ENCODE assay signal across 32 mouse cellular contexts in the genomic region with DNA sequence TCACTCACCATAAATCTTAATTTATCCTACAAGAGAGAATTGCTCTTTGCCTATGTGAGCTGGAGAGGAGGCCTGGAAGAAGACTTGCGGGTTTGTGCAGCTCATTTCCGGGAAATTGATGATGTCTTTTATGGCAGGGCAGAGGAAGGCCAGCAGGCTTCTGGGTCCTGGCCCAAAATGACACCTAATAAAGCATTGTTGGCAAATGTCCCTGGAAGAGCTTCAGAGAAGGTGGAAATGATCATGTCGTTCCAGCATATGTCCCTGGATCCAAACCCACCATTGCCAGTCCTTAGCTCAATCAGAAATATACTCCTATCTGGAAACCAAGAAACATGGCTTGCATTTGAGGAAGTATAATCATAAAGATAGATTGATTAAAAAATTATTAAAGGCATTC.
DNase-seq lines count a peak whose midpoint lies in the region; ATAC-seq and TF ChIP-seq lines count a peak whose summit lies in the region.
"Had no signal": no experiment of that assay in that cellular context is flagged by ENCODE, and none has a peak within 500 bp of the region (broad histone marks: within the 10 kb centered on the region; RNA-seq: fewer than 3 reads in every experiment).

No protein-coding gene starts in this region.

- no peaks in the 10 kb centered on the region for H3K9me3 ChIP-seq in limb, embryonic 14.5 days (ENCODE audit: control insufficient read depth, low read length)
- H3K9me3 ChIP-seq in limb, embryonic 10.5 days (replicated peaks): 0 out of 2 replicates have a peak, but pooled peaks cover 2% of the 10 kb centered on the region
- H3K9me3 ChIP-seq: hindbrain, embryonic 12.5 days; limb, embryonic 15.5 days; midbrain, embryonic 15.5 days had no signal

- no peak overlapping the region for H3K4me2 ChIP-seq in limb, embryonic 14.5 days (replicated peaks; ENCODE audit: low read depth, low read length, severe bottlenecking)
- H3K4me2 ChIP-seq: heart, embryonic 11.5 days; hindbrain, embryonic 12.5 days; limb, embryonic 15.5 days; liver, embryonic 13.5 days; midbrain, embryonic 15.5 days; neural tube, embryonic 12.5 days had no signal

- H3K9ac ChIP-seq in limb, embryonic 14.5 days (ENCODE audit: low read depth, low read length, severe bottlenecking): no peak overlapping the region
- H3K9ac ChIP-seq: hindbrain, embryonic 12.5 days; limb, embryonic 15.5 days; liver, embryonic 13.5 days; midbrain, embryonic 15.5 days; neural tube, embryonic 12.5 days had no signal

- no peak for ATAC-seq in limb, embryonic 14.5 days (ENCODE audit: low FRiP score, low read depth)
- ATAC-seq: activated CD4-positive, CD25-positive, alpha-beta regulatory T cell, adult 4 months; forebrain, embryonic 16.5 days; intestine, postnatal 0 days; midbrain, embryonic 15.5 days had no signal

- H3K4me3 ChIP-seq in limb, embryonic 14.5 days (replicated peaks; ENCODE audit: low read length): no peak overlapping the region
- no peak overlapping the region for H3K4me3 ChIP-seq in limb, embryonic 10.5 days
- H3K4me3 ChIP-seq: erythroblast, embryonic 14.5 days; hindbrain, embryonic 12.5 days; left cerebral cortex, adult 2 months; limb, embryonic 15.5 days; liver, embryonic 13.5 days; midbrain, embryonic 15.5 days; myocyte; neural tube, embryonic 12.5 days had no signal

- 19% methylated on average over 3 of the region's 3 CpGs for WGBS in limb, embryonic 14.5 days
- WGBS in limb, embryonic 10.5 days: 42% methylated on average over 3 of the region's 3 CpGs

- DNase-seq in limb, embryonic 14.5 days (ENCODE audit: low spot score): peak; percentile 7
- DNase-seq in limb, embryonic 10.5 days (ENCODE audit: low spot score): no peak
- peak; percentile 86 for DNase-seq in cerebellum, adult 11-12 months
- peak; percentile 64 for DNase-seq in cerebellum, adult 8-10 months
- DNase-seq in cerebellum, postnatal 25 days: peak; percentile 83 to 85
- DNase-seq in right cerebral cortex, postnatal 10 days (ENCODE audit: low spot score in 2 of 2): no peak
- DNase-seq in adrenal gland, adult 2 months: no peak
- DNase-seq: adrenal gland, adult 8-10 months; B cell, adult 2 months; gastrocnemius, postnatal 14 days; heart, postnatal 36 days; kidney, adult 9 months; kidney, postnatal 10 days; layer of hippocampus, adult 9-11 months; liver, embryonic 13.5 days; lung, adult 18-20 months; lung, postnatal 10 days; right cerebral cortex, adult 18-20 months; right cerebral cortex, postnatal 4 days; thymus, adult 2 months; thymus, postnatal 4 days had no signal

- no peaks in the 10 kb centered on the region for H3K36me3 ChIP-seq in limb, embryonic 14.5 days (ENCODE audit: control insufficient read depth, insufficient read depth, low read length)
- no peaks in the 10 kb centered on the region for H3K36me3 ChIP-seq in limb, embryonic 10.5 days
- H3K36me3 ChIP-seq: hindbrain, embryonic 12.5 days; limb, embryonic 15.5 days; liver, embryonic 13.5 days; midbrain, embryonic 15.5 days; neural tube, embryonic 12.5 days had no signal

- no peaks in the 10 kb centered on the region for H3K4me1 ChIP-seq in limb, embryonic 14.5 days (ENCODE audit: control insufficient read depth, insufficient read depth, low read length)
- no peaks in the 10 kb centered on the region for H3K4me1 ChIP-seq in limb, embryonic 10.5 days
- H3K4me1 ChIP-seq: hindbrain, embryonic 12.5 days; limb, embryonic 15.5 days; liver, embryonic 13.5 days; midbrain, embryonic 15.5 days; neural tube, embryonic 12.5 days had no signal

- no peak for TF ChIP-seq POLR2A in limb, embryonic 14.5 days (IDR thresholded peaks at IDR 0.05; ENCODE audit: borderline replicate concordance, extremely low read depth, insufficient read depth, insufficient read length)

- H3K27me3 ChIP-seq in limb, embryonic 14.5 days (ENCODE audit: control insufficient read depth, insufficient read depth, low read length): no peaks in the 10 kb centered on the region
- no peaks in the 10 kb centered on the region for H3K27me3 ChIP-seq in limb, embryonic 10.5 days (ENCODE audit: low read depth, poor library complexity, severe bottlenecking)
- H3K27me3 ChIP-seq: hindbrain, embryonic 12.5 days; limb, embryonic 15.5 days; liver, embryonic 13.5 days; midbrain, embryonic 15.5 days; neural tube, embryonic 12.5 days had no signal

- no peak overlapping the region for H3K27ac ChIP-seq in limb, embryonic 14.5 days (replicated peaks; ENCODE audit: low read depth, low read length)
- H3K27ac ChIP-seq in limb, embryonic 10.5 days: no peak overlapping the region
- H3K27ac ChIP-seq: hindbrain, embryonic 12.5 days; left cerebral cortex, adult 2 months; limb, embryonic 15.5 days; liver, embryonic 13.5 days; midbrain, embryonic 15.5 days; neural tube, embryonic 12.5 days had no signal

Comparison
In these comparisons a context has a peak if more than half of its experiments do, and no peak if none do; other contexts are left out.
1. DNase-seq: peak in limb, embryonic 14.5 days (single experiment), cerebellum, adult 11-12 months (single experiment), cerebellum, adult 8-10 months (single experiment) and cerebellum, postnatal 25 days (2 of 2); none in limb, embryonic 10.5 days (single experiment), right cerebral cortex, postnatal 10 days (0 of 2) and adrenal gland, adult 2 months (single experiment).